Mouse (Mus musculus): ENCODE measurements around the gene E2f4.

Gene E2f4

DNA sequence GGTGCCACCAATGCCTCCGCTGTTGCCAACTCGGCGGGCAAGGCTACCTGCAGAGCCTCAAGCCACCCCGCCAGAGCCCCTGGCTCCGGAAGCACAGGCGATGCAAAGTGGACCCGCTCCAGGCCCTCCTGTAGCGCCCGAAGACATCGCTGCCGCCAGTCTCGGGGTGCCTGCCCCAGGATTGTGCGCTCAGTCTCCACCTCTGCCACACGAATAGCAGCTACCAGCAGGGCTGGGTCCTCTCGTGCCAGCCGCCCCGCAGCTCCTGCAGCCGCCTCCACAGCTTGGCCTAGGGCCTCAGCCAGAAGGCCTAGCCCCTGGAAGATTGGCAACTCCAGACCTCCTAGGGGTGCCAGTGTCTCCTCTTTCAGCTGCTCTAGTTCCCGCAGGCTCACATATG, 4.1 kb upstream of the E2f4 start:
- DNase-seq (ENCODE audit: low read depth), result no peak

DNA sequence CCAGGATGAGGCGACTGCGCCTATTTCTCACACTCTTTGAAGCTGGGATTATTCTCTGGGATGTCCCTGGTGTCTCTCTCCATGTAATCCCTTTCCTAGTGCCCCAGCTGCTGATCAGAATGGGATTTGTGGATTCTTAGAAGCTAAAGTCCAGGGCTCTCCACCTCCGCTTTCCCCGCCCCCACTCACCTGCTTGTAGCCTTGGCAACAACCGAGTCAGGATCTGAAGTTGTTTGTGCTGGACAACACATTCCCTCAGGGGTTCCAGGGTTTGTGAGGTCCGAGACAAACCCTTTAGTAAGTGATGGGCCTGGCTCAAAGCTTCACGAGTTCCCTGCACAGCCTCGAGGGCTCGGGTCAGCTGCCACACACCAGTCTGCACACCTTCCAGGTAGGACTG, 2.7 kb upstream of the E2f4 start:
- no peak for DNase-seq (ENCODE audit: low read depth)

DNA sequence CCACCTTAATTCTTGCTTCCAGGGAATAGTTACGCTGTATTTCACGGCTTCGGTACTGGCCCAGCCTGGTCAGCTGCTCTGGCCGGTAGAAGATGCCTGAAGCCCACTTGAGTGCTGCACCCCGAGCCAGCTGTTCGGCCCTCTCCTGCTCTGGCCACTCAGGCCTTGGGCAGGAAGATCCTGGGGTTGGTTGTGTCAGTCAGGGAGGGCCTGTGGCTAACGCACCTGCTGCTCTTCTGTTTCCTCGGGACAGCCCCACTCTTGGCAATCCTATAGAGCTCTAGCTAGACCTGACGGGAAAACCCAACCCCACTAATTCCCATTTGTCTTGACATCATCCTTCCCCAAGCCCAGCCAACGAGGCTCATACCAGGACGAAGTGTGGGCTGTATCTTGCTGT, 2.2 kb upstream of the E2f4 start:
- DNase-seq (ENCODE audit: low read depth), result no peak

DNA sequence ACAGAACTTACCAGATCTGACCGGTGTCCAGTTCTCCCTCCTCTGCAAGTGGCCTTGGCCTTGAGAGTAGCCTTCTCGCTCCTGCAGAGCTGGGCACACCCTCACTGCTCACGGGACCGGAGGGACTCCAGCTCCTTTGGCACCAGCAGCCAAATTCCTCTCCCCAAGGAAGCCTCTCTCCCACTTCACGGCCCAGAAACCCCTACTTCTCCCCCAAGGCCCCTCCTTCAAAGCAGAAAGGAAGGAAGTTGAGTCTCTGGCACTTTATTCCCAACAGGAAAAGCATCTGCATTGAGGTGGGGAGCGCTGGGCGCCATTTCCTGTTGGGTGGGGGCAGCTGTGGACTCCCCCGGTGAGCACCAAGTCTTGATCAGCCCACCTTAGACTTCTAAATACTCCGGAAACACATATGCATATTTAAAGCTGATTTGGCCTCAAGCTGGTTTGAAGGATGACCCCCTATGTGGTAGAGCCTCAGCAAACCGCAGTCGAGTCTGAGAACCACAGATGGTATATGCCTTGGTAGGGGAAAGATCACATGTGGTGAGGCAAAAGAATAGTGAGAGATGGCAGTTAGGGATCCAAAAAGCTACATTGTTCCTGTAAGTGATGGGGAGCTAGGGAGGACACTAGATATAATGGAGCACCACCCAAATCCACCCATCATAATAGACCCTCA, 1.4 kb upstream of the E2f4 start, which contains the start of gene Exoc3l:
TSS of gene Exoc3l (minus strand) at position 207 of the 679 bp plus-strand sequence.
- DNase-seq (ENCODE audit: low read depth), result no peak

DNA sequence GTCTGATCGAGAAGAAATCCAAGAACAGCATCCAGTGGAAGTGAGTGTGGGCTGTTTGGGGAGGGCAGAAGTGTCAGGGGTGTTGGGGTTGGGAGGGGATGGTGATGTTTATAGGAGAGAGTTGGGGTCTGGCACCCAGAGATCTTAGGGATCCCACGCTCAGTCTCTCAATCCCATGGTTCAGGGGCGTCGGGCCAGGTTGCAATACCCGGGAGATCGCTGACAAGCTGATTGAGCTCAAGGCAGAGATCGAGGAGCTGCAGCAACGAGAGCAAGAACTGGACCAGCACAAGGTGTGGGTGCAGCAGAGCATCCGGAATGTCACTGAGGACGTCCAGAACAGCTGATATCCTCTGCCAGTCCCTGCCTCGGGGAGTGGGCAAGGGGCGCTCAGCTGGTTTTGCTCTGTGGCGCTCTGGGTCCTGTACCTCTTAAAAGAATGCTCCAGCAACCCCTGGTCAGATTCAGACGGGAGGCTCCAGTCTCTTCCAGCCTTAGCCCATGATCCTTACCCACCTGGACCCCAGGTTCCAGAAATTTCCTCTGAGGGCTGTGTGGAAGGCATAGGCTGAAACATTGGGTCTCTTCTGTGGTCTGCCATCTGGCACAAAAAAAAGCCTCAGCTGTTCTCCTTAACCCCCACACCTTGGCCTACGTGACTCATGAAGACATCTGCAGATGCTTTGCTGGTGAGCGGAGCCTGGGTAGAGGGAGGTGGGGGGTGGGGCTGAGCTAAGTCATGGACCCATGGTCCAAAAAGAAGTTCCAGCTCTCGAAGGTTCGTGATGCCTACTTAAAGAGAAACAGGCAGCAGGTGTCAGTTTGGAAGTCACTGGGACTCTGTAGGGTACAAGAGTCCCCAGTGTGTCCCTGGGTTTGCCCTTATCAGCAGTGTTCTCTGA, 1.1 kb downstream of the E2f4 start:
- peak; percentile 73 for DNase-seq (ENCODE audit: low read depth)

DNA sequence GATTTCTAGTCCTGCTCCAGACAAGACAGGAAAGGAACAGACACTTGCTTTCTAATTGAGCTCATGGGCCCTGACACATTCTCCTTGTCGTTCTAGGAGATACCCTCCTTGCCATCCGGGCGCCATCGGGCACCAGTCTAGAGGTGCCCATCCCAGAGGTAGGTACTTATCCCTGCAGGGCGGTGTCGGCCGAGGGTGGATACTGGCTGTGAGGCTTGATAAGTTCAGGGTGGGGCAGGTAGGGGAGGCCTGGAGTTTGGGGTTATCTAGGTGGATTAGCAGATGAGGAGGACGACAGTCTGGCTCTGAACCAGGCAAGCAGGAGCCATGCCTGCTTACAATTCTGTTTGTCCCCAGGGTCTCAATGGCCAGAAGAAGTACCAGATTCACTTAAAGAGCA, 2.5 kb downstream of the E2f4 start:
- no peak for DNase-seq (ENCODE audit: low read depth)

DNA sequence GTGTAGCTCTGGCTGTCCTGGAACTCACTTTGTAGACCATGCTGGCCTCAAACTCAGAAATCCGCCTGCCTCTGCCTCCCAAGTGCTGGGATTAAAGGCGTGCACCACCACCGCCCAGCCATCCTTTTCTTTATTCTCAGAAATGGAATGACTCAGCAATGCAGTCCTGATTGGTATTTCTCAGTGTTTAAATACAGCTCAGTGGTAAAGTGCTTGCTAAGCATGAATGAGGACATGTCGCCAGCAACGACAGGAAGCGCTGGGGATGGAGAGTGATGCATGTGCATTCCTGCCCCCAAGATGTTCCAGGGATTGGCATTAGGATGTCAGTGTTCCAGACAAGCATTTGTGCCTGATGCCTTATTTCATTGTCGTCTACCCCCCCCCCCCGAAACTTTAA, 5.9 kb downstream of the E2f4 start:
- peak; percentile 33 for DNase-seq (ENCODE audit: low read depth)

DNA sequence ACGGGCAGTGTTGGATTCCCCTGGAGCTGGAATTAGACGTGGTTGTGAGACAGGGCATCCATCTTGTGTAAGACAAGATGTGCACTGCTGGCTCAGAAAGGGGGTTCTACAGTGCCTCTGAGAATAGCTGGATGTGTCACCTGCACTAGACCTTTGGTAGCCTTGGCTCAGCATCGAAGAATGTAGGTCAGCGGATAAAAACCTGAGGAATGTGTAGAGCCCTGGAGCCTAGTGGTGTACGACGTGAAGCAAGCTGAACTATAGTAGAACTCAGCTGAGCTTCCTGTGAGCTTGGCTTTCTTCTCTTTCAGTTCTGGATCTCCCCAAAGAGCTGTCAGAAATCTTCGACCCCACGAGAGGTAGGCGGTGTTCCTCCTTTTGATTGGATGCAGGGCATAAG, 6.4 kb downstream of the E2f4 start:
- no peak for DNase-seq (ENCODE audit: low read depth)

DNA sequence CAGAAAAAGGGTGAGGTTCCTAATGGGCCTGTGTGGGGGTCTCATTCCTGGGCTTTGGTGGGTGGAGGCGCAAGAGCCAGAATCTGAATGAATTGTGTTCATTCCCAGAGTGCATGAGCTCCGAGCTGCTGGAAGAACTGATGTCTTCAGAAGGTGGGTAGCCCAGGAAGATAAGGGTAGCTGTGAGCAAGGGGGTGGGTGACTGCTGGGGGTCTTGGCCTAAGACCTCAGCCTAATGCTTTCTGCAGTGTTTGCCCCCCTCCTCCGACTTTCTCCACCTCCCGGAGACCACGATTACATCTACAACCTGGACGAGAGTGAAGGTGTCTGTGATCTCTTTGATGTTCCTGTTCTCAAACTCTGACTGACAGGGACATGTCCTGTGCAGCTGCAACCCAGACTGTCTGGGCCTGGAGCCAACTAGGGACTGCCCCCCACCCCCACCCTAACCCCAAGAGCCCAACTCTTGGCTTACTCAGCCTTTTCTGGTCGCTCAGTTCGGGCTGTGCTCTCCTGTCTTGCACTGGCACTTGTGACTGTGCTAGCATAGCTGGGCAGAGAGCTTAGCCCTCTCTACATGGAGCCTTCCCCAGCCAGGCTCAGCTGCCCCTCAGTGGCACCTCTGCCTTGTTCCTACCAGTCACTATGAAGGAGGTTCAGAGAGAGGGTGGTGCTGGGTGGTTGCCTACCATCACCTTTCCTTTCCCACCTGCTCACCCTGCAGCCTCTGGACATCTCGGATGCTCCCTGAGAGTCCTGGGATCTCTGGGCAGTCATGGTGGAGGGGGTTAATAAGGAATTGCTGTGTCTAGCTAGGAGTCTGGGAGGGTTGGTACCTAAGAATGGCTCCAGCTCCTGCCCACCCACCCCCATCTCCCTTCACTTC, 7.1 kb downstream of the E2f4 start:
- DNase-seq (ENCODE audit: low read depth), result peak; percentile 61

DNA sequence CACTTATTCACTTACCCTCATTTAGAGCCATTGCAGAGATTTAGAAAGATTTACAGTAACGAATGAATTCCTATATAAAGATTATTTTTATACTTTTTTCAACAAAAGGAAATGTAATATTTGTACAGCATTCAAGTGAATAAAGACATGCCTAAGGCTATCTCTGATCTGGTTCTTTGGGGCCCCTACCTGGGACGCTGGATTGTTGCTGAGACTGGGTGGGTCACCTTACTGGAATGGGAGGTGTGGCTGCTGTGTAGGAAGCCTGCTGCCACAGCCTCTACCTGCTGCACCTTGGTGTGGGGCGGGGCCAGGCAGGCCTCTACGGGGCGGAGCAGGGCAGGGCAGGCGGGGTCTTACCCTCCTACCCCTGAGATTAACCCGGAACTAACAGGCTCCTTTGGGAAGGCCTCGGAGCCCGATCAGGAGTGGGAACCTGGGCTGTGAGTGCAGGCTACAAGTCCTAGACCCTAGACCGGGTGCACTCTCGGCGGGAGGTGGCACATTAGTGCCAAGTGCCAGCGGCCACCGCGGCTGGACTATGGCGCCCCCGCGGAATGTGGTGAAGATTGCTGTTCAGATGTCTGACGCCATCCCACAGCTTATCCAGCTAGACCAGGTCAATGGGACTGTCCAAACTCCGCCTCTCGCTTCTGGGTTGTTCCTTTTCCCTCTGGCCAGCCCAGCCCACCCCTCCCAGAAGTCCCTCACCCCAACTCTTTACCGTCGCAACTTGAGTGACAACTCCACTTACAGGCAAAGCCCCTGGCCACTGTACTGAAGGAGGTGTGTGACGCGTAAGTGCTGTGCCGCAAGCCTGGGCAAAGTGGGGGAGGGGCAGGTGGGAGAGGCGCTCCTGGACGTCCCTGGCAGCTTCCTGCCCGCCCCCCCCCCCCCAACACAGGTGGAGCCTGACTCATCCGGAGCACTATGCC, 8.0 kb downstream of the E2f4 start, which contains the start of gene Elmo3:
TSS of gene Elmo3 (plus strand) at position 391 of the 935 bp plus-strand sequence.
- DNase-seq (ENCODE audit: low read depth), result peak; percentile 36

DNA sequence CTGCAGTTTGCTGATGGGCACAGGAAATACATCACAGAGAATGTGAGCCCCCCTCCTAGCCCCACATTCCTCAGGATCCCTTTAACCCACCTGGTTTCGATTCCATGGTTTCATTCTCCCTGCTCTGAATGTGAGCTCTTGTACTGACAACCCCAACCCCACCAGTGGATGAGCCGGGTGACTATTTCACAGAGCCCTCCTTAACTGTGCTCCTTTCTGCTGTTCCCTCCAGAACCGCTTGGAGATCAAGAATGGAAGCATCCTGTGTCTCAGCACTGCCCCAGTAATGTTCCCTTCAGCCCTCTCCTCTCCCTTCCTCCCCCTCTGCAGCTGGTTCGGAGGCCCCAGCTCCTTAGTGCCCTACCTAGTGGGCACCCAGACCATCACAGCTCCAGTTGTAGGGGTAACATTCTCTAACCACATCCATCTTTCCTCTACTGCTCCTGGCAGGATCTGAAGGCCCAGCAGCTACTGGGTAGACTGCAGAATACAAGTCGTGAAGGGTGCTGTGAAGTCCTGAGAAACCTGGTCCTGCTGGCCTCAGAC, 8.8 kb downstream of the E2f4 start:
- no peak for DNase-seq (ENCODE audit: low read depth)

DNA sequence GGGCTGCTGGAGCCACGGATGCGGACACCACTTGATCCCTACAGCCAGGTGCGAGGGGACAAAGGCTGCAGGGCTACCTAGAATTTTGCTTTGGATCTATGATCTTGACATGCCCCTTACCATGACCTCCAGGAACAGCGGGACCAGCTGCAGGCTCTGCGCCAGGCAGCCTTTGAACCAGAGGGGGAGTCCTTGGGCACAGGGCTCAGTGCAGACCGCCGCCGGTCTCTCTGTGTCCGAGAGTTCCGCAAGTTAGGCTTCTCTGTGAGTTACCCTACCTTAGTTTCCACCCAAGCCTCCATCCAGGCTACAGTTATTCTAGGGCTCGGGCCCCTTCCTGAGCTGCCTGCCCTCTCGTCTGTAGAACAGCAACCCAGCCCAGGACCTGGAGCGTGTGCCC, 10.2 kb downstream of the E2f4 start:
- DNase-seq (ENCODE audit: low read depth), result no peak

DNA sequence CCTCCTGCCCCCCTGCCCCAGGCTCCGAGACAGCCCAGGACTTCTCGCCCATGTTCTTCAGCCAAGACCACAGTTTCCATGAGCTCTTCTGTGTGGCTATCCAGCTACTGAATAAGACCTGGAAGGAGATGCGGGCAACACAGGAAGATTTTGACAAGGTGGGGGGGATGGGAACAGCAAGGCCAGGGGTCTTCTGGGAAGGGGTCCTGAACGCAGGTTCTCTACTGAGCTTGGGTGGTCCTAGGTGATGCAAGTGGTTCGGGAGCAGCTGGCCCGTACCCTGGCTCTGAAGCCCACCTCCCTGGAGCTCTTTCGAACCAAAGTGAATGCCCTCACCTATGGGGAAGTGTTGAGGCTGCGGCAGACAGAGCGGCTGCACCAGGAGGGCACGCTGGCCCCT, 11.0 kb downstream of the E2f4 start:
- DNase-seq (ENCODE audit: low read depth), result no peak

DNA sequence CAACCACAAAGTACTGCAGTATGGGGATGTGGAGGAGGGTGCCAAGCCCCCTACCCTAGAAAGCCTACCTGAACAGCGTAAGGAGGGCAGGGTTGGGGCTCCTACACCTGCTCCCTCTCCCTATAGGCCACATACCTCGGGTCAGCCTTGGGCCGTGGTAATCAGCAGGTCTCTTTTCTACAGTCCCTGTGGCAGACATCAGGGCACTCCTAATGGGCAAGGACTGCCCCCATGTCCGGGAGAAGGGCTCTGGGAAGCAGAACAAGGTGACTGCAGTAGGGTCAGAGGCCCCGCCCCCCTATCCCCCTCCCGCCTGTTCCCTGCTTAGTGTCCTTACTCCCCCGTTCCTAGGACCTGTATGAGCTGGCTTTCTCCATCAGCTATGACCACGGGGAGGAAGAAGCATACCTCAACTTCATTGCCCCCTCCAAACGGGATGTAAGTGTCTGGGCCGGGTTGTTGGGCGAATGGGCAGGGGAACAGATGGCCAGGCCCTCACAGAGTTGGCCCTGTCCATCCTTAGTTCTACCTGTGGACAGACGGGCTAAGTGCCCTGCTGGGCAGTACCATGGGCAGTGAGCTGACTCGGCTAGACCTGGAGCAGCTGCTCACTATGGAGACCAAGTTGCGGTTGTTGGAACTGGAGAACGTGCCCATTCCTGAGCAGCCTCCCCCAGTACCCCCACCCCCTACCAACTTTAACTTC, 11.8 kb downstream of the E2f4 start:
- DNase-seq (ENCODE audit: low read depth), result no peak

DNA sequence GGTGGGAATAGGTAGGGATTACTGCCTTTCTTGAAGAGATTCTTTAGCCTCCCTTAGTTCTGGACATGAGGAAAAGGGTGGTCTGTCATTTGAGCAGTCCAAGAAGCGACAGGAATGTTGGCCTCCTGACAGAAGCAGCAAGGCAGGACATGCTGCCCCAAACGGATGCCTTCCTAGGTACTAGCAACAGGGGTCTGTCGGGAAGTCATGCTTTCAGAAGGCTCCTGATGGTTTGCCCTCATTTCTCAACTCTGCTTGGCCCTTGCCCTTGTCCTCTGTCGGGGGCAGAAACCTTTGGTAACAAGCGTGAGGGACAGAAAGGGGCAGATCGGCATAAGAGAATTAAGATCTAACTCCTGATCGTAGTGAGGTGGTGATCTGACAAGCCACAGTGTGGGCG, 12.7 kb downstream of the E2f4 start:
- no peak for DNase-seq (ENCODE audit: low read depth)

DNA sequence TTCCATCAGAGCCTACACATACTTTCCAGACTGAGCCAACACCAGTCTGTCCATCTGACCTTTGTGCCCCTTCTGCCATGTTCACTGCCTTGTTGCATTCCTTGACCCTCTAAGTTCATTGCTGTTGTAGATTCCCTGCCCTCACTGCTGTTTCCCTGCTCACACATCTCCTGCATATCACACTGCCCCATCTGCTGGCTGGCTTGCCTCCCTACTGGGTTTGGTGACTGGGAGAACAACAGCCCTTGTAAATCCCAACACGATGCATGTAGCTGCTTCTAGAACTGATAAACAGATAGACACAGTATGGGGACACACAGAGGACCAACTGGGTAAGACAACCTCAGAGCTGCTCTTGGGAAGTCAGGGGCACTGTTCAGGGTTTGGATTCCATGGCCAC, 14.3 kb downstream of the E2f4 start:
- DNase-seq (ENCODE audit: low read depth), result no peak

DNA sequence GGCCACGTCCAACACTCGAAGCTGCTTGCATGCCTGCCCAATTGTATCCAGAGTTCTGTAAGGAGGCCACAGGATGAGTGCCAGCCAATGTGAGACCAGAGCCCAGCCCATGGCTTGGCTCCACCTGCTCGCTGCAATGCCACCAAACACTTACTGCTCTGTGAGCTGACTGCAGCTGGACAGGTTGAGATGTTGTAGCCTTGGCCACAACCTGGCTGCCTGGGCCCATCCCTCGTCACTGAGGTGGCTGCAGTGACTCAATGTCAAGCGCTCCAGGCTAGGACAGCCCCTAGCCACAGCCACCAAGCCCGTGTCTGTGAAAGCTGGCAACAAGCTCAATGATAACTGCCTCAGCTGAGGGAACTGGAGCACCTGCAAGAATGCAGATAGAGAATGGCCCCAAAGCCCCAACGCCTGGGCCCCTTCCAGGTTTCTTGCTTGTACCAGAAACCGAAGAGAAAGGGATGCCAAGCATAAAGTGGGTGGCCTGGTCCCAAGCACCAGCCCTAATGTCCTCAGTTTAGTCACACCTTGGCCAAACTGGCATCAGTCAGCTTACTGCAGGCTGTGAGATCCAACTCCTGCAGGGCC, 15.5 kb downstream of the E2f4 start:
- DNase-seq (ENCODE audit: low read depth), result no peak

DNA sequence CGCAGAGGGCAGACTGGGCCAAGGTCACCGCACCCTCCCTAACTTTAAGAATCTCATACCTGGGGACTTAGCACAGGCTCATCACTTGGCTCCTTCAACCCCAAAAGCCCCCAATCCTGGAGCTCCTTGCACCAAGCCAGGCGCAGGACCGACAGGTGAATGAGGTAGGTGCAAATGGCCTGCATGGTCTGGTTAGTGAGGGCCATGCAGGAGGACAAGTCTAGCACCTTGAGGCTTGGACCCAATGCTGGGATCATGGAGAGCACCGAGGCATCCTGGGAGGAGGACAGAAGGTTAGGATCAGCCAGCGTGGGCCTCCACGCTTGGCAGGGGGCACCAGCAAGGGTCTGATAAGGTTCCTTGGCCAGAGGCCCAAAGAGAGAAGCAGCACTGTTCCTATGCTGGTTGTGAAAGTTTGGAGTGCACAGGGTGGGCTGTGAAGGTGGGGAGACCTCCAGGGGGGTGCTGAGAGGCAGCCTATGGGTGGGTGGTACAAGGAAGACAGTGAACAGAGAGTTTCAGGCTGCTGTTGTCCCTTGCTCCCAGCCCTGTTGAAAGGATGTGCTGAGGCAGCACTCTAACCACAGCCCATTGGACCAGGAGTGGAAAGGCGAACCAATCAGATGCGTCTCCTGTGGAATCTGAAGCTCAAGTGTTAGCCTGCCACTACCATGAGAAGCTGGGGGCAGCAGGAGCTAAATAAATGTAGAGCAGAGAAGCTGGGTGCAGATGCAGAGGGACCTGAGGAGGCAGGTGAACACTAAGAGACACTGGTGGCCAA, 16.3 kb downstream of the E2f4 start:
- no peak for DNase-seq (ENCODE audit: low read depth)

All from NIH3T3 (cell line).